Mouse (Mus musculus): ENCODE data around the gene Gm19935. TPM values are rescaled to one million over a fixed set of nuclear protein-coding genes. Genes with fewer than 3 reads are reported as not detected.

The Gm19935 gene
- polyA plus RNA-seq, 1 experiment from 2014 or later = not detected

DNA sequence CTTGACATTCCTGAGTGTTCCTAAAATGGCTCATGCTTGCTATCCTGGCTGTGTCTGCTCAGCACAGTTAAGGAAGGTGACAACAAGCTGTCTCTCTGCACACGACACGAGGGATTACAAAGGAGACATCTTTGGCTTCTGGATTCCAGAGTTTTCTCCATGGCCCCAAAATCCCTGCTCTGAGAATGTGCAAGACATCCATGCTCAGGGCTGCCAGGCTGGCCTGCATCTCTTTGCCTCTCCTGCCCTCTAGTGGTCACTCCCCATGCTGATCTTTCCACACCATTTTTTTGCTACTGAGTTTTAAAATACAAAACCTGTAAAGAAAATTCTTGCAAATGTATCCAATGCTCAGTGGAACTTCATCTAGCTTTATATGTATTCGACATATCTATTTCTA lies 23.5 kb downstream of the Gm19935 start:
- WGBS = 3% methylated on average over 3 of the region's 3 CpGs
- no peak for ATAC-seq (ENCODE audit: insufficient number of reproducible peaks, insufficient read depth, low FRiP score, low TSS enrichment)
- H3K9me3 ChIP-seq = no peaks in the 10 kb centered on the region
- H3K4me1 ChIP-seq = 0 out of 2 replicates have a peak, but pooled peaks cover 3% of the 10 kb centered on the region
- no peaks in the 10 kb centered on the region for H3K36me3 ChIP-seq
- no peak overlapping the region for H3K4me3 ChIP-seq
- H3K27ac ChIP-seq = no peak overlapping the region
- H3K4me2 ChIP-seq (replicated peaks) = no peak overlapping the region
- H3K9ac ChIP-seq = no peak overlapping the region
- H3K27me3 ChIP-seq = no peaks in the 10 kb centered on the region

DNA sequence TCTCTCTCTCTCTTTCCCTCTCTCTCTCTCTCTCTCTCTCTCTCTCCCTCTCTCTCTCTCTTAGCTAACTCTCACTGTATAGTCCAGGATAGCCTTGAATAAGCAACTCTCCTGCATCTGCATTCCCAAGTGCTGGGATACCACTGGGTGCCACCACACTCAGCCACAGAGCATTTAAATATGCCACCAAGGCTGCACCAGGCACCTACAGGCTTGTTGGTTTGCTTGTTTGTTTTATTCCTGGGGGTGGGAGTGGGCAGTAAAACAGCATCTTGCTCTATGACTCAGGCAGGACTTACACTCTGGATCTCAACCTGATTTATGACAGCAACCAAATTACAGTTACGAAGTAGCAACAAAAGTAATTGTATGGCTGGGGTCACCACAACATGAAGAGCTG lies 25.6 kb downstream of the Gm19935 start:
- WGBS = 94% methylated on average over 1 of the region's 1 CpGs
- Histone ChIP-seq H3K9ac (no peak overlapping the region), H3K27ac (no peak overlapping the region), H3K36me3 (no peaks in the 10 kb centered on the region), H3K27me3 (no peaks in the 10 kb centered on the region), H3K4me3 (no peak overlapping the region), H3K4me2 (replicated peaks) (no peak overlapping the region), H3K9me3 (no peaks in the 10 kb centered on the region), H3K4me1 (0 out of 2 replicates have a peak, but pooled peaks cover 3% of the 10 kb centered on the region)
- ATAC-seq (ENCODE audit: insufficient number of reproducible peaks, insufficient read depth, low FRiP score, low TSS enrichment) = no peak

DNA sequence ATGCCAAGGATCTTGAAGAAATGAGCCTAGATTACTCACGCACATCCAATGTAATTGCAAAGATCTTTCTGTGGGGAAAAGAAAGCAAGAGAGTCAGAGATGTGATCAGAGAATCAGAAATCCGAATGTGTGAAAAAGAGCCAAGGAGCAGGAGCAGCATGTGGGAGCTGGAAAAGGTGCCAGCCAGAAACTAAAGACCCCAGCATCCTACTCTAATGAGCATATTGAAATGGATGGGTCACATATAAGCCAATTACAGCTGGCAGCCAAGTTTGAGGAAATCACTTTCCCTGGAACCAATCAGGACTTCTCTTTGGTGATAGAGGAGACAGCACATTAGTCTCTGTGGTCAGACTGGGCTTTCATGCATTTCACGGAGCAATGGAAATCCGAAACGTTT lies 47.4 kb downstream of the Gm19935 start:
- 68% methylated on average over 5 of the region's 5 CpGs for WGBS
- Histone ChIP-seq H3K36me3 (no peaks in the 10 kb centered on the region), H3K9ac (no peak overlapping the region), H3K9me3 (no peaks in the 10 kb centered on the region), H3K4me2 (replicated peaks) (no peak overlapping the region), H3K4me1 (no peaks in the 10 kb centered on the region), H3K27me3 (no peaks in the 10 kb centered on the region), H3K27ac (no peak overlapping the region), H3K4me3 (no peak overlapping the region)
- ATAC-seq (ENCODE audit: insufficient number of reproducible peaks, insufficient read depth, low FRiP score, low TSS enrichment) = no peak

Small RNAs within 50 kb of the gene (microRNA-seq; reads per million reads assigned to microRNA genes)
- gene Gm44382 = not detected

Other genes with a start within 250 kb of the Gm19935 start
- 65.3 and 67.2 TPM in 2 replicates for gene Chd9, start 11.0 kb upstream of the Gm19935 start, polyA plus RNA-seq (2016; fragmentation: Nextera tagmentation; extraction: Ambion mirVana)

Measured in embryonic facial prominence, embryonic 12.5 days (tissue).